In genomic region chrX:20663444-20663790, GRCm38 (mm10) we compare ENCODE assay signal across 8 mouse cellular contexts. TPM values are rescaled to one million over a fixed set of nuclear protein-coding genes. Genes with fewer than 3 reads are reported as not detected.
DNase-seq lines count a peak whose midpoint lies in the region; TF ChIP-seq lines count a peak whose summit lies in the region.

No protein-coding gene starts in this region.

- H3K27ac ChIP-seq in cortical plate, adult 2 months (ENCODE audit: insufficient read depth, low read length): peak overlapping the region; percentile 19

- DNase-seq in embryo, embryonic 10 days (ENCODE audit: low spot score): peak; percentile 5
- DNase-seq in embryo, embryonic 10.5 days (ENCODE audit: low spot score): no peak
- DNase-seq in 416B (ENCODE audit: low read depth): peak; percentile 25
- peak; percentile 45 for DNase-seq in induced T-regulatory cell, adult 2 months (ENCODE audit: low read depth)
- peak; percentile 13 for DNase-seq in lung, postnatal 10 days
- no peak for DNase-seq in left cerebral cortex, postnatal 4 days
- no peak for DNase-seq in right cerebral cortex, postnatal 14 days

- TF ChIP-seq POLR2A in cortical plate, adult 2 months (IDR thresholded peaks at IDR 0.05; ENCODE audit: extremely low read depth, insufficient read depth, low read length): no peak

- H3K4me1 ChIP-seq in cortical plate, adult 2 months (ENCODE audit: control insufficient read depth, insufficient read depth, low read length): no peaks in the 10 kb centered on the region; the same call in 1 of the 2 replicates

- H3K4me3 ChIP-seq in cortical plate, adult 2 months (ENCODE audit: insufficient read depth, low read length): peak overlapping the region; percentile 91

- intact Hi-C loops in left cerebral cortex, postnatal 4 days (cut with DNase I): no loop called here

- no peak for TF ChIP-seq CTCF in cortical plate, adult 2 months (IDR thresholded peaks at IDR 0.05; ENCODE audit: extremely low read depth, insufficient read depth, low read length)

RNA-seq across cellular contexts. Expression of gene Uba1, which starts 5.3 kb away (rescaled TPM):
- polyA plus RNA-seq in cortical plate, adult 2 months (2012; rRNA removed): 254 and 256 TPM in 2 replicates
- 100 to 1,000 TPM; 593 to 599 TPM for total RNA-seq in left cerebral cortex, postnatal 4 days (2021)

RNA-seq across cellular contexts. Expression of gene Cdk16, which starts 24.3 kb away (rescaled TPM):
- polyA plus RNA-seq in cortical plate, adult 2 months (2012; rRNA removed): 477 and 489 TPM in 2 replicates
- total RNA-seq in left cerebral cortex, postnatal 4 days (2021): 100 to 1,000 TPM; 214 to 232 TPM

RNA-seq across cellular contexts. Expression of gene Usp11, which starts 40.3 kb away (rescaled TPM):
- polyA plus RNA-seq in cortical plate, adult 2 months (2012; rRNA removed): 95.7 and 99.6 TPM in 2 replicates
- total RNA-seq in left cerebral cortex, postnatal 4 days (2021): 10 to 100 TPM; 68.3 to 68.8 TPM

RNA-seq across cellular contexts. Expression of gene Ndufb11, which starts 46.0 kb away (rescaled TPM):
- 196 and 210 TPM in 2 replicates for polyA plus RNA-seq in cortical plate, adult 2 months (2012; rRNA removed)
- 100 to 1,000 TPM; 118 to 134 TPM for total RNA-seq in left cerebral cortex, postnatal 4 days (2021)

RNA-seq across cellular contexts. Expression of gene Rbm10, which starts 46.1 kb away (rescaled TPM):
- polyA plus RNA-seq in cortical plate, adult 2 months (2012; rRNA removed): 52.9 and 54.3 TPM in 2 replicates
- total RNA-seq in left cerebral cortex, postnatal 4 days (2021): 10 to 100 TPM; 37.2 to 39.6 TPM

Comparison
In these comparisons a context has a peak if more than half of its experiments do, and no peak if none do; other contexts are left out.
1. DNase-seq: peak in embryo, embryonic 10 days (single experiment), 416B (single experiment), induced T-regulatory cell, adult 2 months (single experiment) and lung, postnatal 10 days (single experiment); none in embryo, embryonic 10.5 days (single experiment), left cerebral cortex, postnatal 4 days (single experiment) and right cerebral cortex, postnatal 14 days (single experiment).